Mouse (Mus musculus) heart, postnatal 4 days (tissue): Measurements from ENCODE around the gene Tm6sf2. TPM values are rescaled to one million over a fixed set of nuclear protein-coding genes. Genes with fewer than 3 reads are reported as not detected.

Source experiments
- DNase-seq: peaks from one replicate; pipeline ENCODE4 v3.0.0; 2021
- total RNA-seq, 2 experiments: library from RNA; stranded (reverse); gene quantifications; 2 replicates each; pipeline ENCODE4 v1.2.3; 2021

Tm6sf2 gene
- total RNA-seq, 2 experiments from 2014 or later = 0.95 to 1.0 TPM

DNA sequence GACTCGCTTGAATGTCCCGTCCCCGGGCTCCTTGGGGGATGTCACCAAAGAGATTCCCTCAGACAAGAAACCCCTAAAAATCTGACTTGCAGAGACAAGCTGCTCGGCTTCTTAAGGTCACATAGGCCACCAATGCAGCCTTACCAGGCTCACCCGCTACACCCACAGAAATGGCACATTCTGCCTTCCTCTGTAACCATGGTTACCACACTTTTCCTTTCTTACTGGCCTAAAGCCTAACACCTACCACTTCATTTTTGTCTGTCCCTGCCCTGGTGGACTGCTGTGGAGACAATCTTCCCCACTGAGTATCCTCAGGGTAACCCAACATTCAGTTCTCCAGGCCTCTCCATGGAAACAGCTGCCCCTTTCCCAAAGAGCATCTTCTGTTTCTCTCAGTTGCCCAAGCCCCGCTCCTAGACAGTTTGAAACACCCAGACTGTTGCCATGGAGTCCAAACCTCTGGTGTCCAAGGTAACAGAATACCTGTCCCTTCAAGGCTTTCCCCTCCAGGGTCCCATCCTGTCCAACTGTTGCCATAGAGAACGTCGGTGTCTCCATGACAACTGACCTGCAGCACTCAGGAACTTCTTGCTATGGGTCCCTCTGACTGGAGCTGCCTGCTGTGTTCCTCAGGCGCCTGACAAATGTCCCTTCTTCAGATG, 16.7 kb downstream of the Tm6sf2 start:
- no peak for DNase-seq

DNA sequence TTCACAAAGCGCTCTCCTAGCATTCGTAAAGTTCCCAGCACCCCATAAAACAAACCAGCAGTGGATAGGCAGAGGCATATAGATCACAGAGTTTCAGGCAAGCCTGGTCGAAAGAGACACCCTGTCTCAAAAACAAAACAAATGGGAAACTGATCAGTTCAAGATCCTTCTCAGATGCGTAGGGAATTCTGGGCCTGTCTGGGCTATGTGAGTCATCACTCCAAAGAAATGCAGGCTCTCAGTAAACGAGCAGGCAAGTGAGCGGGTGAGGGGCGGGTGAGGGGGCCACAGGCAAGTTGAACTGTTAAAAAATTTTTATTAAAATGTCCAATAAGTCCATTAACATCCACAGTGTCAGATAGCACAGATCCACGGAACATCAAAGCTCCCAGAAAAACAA, 20.1 kb downstream of the Tm6sf2 start:
- no peak for DNase-seq

DNA sequence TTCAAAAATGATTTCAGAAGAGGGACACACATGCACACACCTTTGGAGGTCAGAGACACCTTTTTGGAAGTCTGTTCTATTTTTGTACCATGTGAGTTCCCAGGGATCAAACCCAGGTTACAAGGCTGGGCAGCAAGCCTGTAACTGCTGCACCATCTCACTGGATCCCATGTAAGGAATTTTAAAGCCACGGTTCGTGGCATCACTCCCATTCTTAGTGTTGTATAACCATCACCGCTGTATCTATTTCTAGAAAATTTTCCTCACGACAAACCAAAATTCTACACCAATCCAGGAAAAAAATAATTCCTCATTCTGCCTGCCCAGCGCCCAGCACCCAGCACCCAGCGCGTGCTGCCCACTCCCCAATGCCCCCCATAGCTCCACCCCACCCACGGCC, 26.6 kb downstream of the Tm6sf2 start:
- DNase-seq = no peak

DNA sequence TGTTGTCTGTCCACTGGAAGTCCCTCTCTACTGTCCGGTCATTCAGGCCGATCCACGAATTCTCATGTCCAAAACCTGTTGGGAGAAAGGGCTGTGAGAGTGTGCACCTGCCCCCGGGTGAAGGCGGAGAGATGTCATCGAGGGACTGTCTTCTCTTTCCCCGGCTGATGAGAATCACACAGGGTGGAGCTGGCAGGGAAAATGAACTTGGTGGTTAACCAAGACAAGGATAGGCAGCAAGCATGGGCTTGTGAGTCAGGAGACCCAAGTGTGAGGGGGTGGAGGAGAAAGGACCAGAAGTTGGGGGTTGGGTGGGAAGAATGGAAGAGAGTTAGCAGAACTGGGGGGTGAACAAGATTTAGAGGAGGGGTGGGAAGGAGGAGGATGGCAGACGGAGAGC, 27.5 kb downstream of the Tm6sf2 start:
- no peak for DNase-seq

DNA sequence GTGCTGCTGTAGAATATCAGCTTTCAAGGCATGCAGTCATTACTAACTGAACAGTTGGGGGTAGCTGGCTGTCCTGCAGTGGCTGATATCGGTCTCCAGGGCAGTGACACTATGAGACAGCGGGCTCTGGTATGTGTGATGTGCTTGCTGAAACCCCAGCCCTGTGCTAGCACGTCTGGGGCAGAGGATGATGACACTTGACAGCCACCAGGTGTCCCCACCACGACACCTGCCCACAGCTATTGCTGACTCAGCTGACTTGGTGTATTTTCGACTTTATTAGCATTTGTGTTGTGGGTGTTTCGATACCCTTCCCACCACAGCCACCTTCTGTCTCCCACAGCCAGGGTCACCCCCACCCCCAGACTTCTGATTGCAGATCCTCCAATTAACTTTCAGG, 31.8 kb downstream of the Tm6sf2 start:
- peak; percentile 51 for DNase-seq

DNA sequence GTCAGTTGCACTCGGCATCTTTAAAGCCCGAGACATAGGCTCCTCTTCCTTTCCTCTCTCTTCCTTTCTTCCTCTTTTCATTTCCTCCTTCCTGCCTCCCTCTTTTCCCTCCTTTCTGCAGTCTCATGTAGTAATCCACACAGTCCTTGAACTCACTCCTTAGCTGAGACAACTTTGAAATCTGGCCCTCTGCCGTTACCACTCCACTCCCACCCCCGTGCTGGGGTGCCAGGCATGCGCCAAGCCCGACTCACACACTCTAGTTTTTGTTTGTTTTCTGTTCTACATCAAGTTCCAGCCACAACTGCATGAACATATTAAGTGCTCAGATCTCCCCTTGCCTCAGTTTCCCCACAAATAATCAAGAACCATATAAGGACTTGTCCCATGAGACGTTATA, 32.2 kb downstream of the Tm6sf2 start:
- no peak for DNase-seq

DNA sequence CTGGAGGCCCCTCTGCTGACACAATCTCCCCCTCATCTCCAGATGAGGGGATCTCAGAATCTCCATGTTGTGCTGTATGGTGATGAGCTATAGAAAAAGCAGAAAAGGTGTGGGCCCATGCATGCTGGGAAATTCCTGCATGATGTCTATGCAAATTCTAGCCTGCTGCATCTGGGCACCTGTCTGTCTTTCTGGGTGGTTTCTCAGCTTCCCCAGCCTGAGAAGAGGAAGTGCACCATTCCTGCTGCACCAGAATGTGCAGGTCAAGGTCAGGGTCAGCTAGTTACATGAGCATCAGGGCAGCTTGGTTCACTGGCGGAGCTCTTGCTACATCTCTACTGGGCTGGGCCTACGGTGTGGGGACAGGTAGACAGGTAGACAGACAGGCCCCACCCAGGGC, 37.7 kb downstream of the Tm6sf2 start:
- DNase-seq = no peak

DNA sequence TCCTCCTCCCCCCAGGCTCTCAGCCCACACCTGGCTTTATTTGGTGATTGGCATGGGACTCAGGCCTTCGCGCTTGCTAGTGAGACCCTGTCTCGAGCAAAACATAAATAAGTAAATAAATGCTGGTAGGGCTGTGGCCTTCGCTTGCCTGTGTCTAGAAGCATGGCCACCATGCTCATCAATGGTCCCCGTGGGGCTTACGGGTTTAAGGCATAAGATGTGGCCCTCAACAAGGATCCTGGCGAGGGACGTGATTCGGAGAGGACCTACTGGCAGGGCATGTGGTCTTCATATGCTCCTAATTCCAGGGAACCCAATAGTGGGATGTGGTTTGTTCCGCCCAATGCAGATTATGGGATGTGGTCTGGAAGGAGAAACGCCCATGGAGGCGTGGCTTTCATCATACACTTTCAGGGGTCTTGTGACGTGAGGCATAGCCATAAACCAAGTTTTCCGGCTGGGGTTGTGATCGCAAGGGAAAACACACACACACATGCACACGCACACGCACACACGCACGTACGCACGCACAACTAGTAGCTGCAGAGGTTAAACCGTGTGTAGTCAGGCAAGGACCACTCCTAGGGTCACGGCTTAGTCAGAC, 38.6 kb downstream of the Tm6sf2 start:
- no peak for DNase-seq

DNA sequence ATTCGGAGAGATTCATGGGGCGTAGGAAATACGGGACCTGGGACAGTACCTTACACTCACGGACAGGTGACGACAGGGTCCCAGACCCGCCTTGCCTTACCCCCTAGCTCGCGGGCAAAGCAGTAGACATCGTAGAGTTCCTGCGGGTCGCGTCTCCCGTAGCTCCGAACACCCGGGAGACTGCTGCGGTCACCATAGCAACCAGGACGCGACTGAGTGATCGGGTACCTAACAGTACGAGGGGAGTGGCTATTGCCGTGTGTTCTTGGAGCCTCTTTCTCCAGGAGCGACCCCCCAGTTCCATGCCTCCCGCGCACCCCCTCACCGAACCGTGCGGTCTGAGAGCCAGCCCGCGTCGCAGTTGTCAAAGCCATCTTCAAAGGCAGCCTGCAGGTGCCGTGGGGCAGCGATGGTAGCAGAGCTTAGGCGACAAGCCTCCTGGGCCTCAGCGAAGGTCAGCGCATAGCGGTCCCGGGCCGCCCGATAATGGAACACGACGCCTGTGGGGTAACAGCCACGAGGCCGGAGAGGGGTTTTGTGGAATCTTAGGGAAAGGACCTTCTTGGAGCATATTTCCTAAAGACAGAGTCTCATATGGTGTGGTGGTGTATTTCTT, 39.8 kb downstream of the Tm6sf2 start:
- DNase-seq = no peak

DNA sequence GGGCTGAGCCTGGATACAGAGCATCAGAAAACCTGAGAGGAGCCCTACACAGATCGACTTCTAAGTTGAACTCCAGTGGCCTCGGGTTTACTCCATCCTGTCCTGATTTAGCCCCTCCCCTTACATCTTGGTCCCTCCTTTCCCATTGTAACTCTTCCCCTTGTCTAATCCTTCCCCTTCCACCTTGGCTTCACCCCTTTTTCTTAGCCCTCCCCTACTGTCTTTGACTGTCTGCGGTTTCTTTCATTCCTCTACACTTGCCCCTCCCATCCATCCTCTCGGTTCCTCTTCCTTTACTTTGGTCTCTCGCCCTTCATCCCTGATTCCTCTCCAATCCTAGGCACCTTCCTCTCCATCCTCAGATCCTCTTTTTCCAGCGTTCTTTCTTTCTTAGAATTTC, 41.8 kb downstream of the Tm6sf2 start:
- DNase-seq = no peak

DNA sequence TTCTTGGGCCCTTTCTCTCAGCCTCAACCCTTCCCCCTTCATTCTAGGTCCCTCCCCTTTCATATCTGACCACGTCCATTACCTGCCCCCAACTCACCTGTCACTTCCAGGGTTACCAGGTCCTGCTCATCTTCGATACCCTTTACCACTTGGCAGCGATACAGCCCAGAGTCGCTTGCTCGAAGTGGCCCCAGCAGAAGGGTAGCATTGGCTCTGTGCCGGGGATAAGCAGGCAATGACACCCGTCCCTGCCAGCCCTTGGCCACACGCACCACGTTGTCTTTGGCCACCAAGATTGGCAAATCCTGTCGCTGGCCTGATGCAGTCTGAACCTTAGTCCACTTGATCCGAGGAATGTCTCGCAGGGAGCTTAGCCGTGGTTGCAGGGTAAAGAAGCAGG, 42.2 kb downstream of the Tm6sf2 start:
- no peak for DNase-seq

DNA sequence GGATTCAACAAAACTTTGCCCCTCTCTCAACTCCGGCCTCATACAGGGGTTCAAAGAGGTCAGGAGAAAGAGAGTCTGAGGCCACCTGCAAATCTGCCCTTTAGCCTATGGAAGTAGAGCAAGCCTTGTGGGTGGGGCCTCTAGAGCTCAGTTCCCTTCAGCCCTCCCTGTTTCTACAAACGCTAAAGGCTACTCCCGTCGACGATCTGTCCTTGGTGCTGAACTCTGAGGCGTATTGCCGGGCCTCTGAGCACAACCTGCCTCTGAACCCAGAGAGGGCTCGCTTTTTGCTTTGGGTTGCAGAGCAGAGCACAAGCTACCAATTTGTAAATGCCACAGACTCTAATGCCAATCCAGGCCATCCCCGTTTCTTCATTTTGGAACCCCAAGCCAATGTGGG, 44.9 kb downstream of the Tm6sf2 start:
- DNase-seq = peak; percentile 56

DNA sequence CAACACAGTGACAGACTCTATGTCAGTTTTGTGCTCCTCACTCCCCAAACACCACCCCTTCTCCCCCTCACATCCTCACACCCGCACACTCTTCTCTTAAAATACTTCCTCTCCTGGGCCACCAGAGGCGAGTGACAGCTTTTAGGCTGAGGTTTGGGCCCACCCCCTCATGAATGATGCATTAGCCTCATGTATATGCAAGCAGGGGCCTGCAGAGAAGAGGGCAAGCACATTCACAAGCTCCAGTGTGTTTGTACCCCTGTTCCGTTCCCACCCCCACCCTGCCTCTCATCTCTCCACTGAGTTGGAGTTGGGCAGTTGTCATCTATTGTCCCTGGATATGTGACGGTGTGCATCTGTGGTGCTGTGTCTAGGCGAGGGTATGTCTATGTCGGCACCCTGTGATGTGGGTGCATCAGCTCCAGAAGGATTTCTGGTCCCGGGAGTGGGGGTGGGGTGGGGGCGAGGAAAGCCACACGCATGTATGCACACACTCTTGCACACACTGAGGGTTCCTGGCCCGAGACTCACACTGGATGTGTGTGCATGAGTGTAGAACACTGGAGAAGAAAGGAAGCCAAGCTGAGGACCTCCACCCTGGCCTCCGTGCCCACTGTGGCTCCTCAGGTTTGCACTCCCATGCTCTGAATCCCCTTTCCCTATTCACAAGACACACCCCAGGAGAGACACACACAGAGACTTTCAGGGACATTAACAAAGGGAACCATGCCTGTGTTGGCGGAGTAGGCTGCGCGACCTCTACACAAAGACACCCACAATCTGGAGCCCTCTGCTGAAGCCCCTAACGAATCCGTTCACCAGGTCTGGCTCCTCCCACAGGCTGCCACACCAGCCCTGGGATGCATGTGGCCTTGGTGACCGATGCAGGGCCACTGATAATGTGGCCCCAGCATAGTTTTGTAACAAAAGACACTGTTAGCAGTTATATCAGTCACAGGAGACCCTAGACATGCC, 46.3 kb downstream of the Tm6sf2 start:
- no peak for DNase-seq

DNA sequence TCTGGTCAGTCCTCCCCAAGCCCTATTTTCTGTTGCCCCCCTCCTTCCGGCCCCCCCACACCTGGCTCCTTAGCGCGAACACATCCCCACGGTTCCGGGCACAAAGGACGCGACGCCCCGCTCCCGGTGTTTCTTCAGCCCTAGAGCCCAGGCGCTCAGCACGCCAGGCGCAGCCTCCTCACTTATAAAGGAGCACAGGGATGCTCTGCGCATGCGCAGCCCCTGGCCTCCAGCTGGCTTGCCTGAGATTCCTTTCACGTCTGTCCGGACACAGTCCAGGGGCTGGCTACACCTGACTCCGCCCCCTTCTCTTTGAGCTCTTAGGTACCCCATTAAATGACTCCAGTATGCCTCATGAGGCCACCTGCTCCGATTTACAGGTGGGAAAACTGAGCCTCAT, 47.9 kb downstream of the Tm6sf2 start, which contains the start of gene Ncan:
Gene Ncan (minus strand): TSS at position 207 of the 400 bp plus-strand sequence.
- DNase-seq = peak; percentile 73

DNA sequence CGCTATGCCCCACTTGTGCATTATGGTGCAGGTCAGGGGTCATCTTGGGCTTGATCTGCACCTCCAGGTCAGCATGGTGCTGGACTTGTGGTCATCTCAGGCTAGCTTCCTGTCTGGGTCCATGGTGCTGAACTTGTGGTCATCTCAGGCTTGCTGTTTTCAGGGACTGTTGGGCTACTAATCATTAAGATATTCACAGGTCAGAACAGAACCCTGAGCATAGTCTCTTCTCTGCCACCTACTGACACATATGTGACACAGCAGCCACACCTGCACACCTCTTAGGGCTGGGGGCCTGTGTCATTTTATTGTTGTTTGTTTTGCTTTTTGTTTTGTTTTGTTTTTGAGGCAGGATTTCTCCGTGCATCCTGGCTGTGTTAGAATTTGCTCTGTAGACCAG, 50.1 kb downstream of the Tm6sf2 start:
- no peak for DNase-seq

DNA sequence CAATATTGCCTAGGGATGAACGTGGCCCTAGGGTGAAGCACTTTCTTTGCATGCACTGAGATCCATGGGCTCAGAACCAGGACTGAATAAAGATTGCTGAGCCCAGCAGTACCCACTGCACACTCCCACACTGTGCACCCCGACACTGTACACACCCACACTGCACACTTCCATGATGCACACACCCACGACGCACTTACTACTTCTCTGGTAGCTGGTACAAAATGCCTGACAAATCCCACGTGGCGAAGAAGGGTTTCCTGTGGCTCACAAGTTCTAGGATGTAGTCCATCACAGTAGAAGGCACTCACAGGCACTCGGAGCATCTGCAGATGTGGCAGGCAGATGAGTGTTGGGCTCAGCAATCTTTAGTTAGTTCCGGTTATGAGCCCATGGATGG, 52.3 kb downstream of the Tm6sf2 start:
- no peak for DNase-seq

DNA sequence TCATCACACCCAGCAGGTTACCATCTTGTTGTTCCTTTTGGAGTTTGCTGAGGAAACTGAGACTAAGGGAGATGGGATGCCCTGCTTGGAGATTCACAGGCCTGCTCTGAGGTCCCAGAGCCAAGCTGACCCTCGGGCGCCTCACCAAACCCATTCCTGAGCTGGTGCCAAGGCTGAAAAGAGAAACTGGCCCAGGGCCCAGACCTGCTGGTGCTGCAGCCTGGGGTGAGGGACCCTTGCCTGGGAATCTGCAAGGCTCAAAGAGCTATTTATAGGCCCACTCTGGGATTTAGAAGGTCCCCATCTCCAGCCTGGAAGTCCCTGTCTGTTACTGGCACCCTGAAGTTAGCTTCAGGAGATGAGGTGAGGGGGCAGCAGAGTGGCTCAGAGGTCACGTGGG, 55.7 kb downstream of the Tm6sf2 start:
- DNase-seq = peak; percentile 92

DNA sequence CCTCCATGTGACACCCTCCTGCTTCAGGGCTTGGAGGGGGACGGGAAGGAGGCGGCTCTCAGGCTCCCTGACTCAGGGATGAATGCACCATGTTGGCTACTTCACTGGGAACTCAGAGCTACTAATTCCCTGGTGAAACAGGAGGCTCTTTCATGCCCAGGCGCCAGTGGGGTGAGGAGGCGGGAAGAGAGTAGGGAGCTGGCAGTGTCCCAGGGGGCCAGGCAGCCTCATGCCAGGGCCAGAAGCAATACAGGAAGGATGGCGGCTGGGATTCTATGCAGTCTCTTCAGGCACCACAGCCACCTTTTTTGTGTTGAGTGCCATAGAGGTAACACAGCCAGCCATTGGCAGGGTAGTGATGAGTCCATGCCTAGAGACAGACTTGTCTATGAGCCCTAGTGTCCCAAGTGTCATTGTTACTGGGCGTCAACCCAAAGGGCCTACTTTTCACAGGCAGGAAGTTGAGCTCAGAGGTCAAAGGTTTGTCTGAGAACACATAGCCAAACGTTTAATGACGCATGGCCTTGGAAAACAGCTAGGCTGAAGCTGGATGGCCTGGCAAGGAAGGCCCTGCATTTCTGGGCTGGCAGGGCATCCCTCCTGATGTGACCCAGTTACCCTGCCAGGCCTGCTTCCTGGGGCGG, 56.7 kb downstream of the Tm6sf2 start:
- peak; percentile 61 for DNase-seq
